Mouse (Mus musculus) intestine, embryonic 16.5 days (tissue): ENCODE measurements around the gene Glod5. TPM values are rescaled to one million over a fixed set of nuclear protein-coding genes. Genes with fewer than 3 reads are reported as not detected.

Source experiments
- polyA plus RNA-seq: library from polyadenylated mRNA; unstranded; fragments of >200 nt; fragmentation: Nextera tagmentation; extraction: Ambion mirVana; gene quantifications from 2 replicates; pipeline ENCODE4 v1.2.1, GENCODE M21; 2015

Gene Glod5
- polyA plus RNA-seq, 1 experiment from 2014 or later = 8.8 TPM

Other genes starting within 250 kb of the Glod5 start
- 36.6 and 37.5 TPM in 2 replicates for gene Gripap1, start 228.7 kb downstream of the Glod5 start, polyA plus RNA-seq
- gene Kcnd1, start 196.2 kb downstream of the Glod5 start, polyA plus RNA-seq = 1.2 and 1.3 TPM in 2 replicates
- gene Otud5, start 177.1 kb downstream of the Glod5 start, polyA plus RNA-seq = 25.9 and 27.7 TPM in 2 replicates
- gene Pim2, start 140.2 kb downstream of the Glod5 start, polyA plus RNA-seq = 13.6 and 15.3 TPM in 2 replicates
- gene Slc35a2, start 134.5 kb downstream of the Glod5 start, polyA plus RNA-seq = 46.5 and 50.8 TPM in 2 replicates
- gene Pqbp1, start 119.2 kb downstream of the Glod5 start, polyA plus RNA-seq = 95.3 and 101 TPM in 2 replicates
- 132 and 141 TPM in 2 replicates for gene Timm17b, start 119.1 kb downstream of the Glod5 start, polyA plus RNA-seq
- not detected in 2 replicates for gene Gm10491, start 110.7 kb downstream of the Glod5 start, polyA plus RNA-seq
- gene Gm10490, start 109.0 kb downstream of the Glod5 start, polyA plus RNA-seq = not detected in 2 replicates
- 10.6 and 10.7 TPM in 2 replicates for gene Pcsk1n, start 98.7 kb downstream of the Glod5 start, polyA plus RNA-seq
- gene Eras, start 89.9 kb downstream of the Glod5 start, polyA plus RNA-seq = not detected in 2 replicates
- gene Hdac6, start 70.6 kb downstream of the Glod5 start, polyA plus RNA-seq = 16.8 and 17.3 TPM in 2 replicates
- gene Gata1, start 40.4 kb downstream of the Glod5 start, polyA plus RNA-seq = 0.93 and 2.5 TPM in 2 replicates
- gene Suv39h1, start 56.3 kb upstream of the Glod5 start, polyA plus RNA-seq = 36.7 and 43.7 TPM in 2 replicates
- gene Was, start 72.0 kb upstream of the Glod5 start, polyA plus RNA-seq = 0.61 and 0.87 TPM in 2 replicates
- gene Wdr13, start 114.4 kb upstream of the Glod5 start, polyA plus RNA-seq = 19.8 and 22.3 TPM in 2 replicates
- gene Rbm3, start 127.4 kb upstream of the Glod5 start, polyA plus RNA-seq = 372 and 405 TPM in 2 replicates
- gene Tbc1d25, start 157.7 kb upstream of the Glod5 start, polyA plus RNA-seq = 8.6 and 10.0 TPM in 2 replicates
- 101 and 102 TPM in 2 replicates for gene Ebp, start 175.0 kb upstream of the Glod5 start, polyA plus RNA-seq
- 5.8 and 7.5 TPM in 2 replicates for gene Porcn, start 188.0 kb upstream of the Glod5 start, polyA plus RNA-seq
- 30.8 and 33.7 TPM in 2 replicates for gene Ftsj1, start 233.9 kb upstream of the Glod5 start, polyA plus RNA-seq